11 mouse cellular contexts compared by ENCODE assay signal in genomic region chr10:3337330-3337901, GRCm38 (mm10). TPM values are rescaled to one million over a fixed set of nuclear protein-coding genes. Genes with fewer than 3 reads are reported as not detected.
A peak's percentile ranks its signal among the peaks of the same experiment; 100 is the strongest.
DNase-seq lines count a peak whose midpoint lies in the region; ATAC-seq and TF ChIP-seq lines count a peak whose summit lies in the region.
"Had no signal": no experiment of that assay in that cellular context is flagged by ENCODE, and none has a peak within 500 bp of the region (broad histone marks: within the 10 kb centered on the region; RNA-seq: fewer than 3 reads in every experiment).

No protein-coding gene starts in this region.

- no peaks in the 10 kb centered on the region for H3K79me2 ChIP-seq in heart, adult 2 months (replicated peaks; ENCODE audit: control insufficient read depth, insufficient read depth, low read length)

- TF ChIP-seq EP300 in heart, adult 2 months (IDR thresholded peaks at IDR 0.05; ENCODE audit: insufficient read depth, low read depth, low read length): 0 out of 2 replicates have a peak, but pooled peaks have one; percentile 60

- H3K4me2 ChIP-seq in limb, embryonic 13.5 days (replicated peaks): no peak overlapping the region
- H3K4me2 ChIP-seq in limb, embryonic 14.5 days (replicated peaks; ENCODE audit: low read depth, low read length, severe bottlenecking): no peak overlapping the region

- TF ChIP-seq CTCF in heart, adult 2 months (IDR thresholded peaks at IDR 0.05): no peak

- WGBS in limb, embryonic 13.5 days: 58% methylated on average over 2 of the region's 2 CpGs
- WGBS in limb, embryonic 10.5 days: 53% methylated on average over 2 of the region's 2 CpGs
- WGBS in heart, adult 2 months: 4% methylated on average over 2 of the region's 2 CpGs
- WGBS in limb, embryonic 14.5 days: 60% methylated on average over 2 of the region's 2 CpGs

- H3K9me3 ChIP-seq in limb, embryonic 13.5 days: no peaks in the 10 kb centered on the region
- H3K9me3 ChIP-seq in limb, embryonic 10.5 days (replicated peaks): no peaks in the 10 kb centered on the region
- no peaks in the 10 kb centered on the region for H3K9me3 ChIP-seq in limb, embryonic 14.5 days (ENCODE audit: control insufficient read depth, low read length)
- H3K9me3 ChIP-seq: megakaryocyte, embryonic 14.5 days had no signal

- ATAC-seq in limb, embryonic 13.5 days (ENCODE audit: low FRiP score, low read depth): peak; percentile 44
- peak; percentile 28; the same call in 1 of the 2 replicates for ATAC-seq in limb, embryonic 14.5 days (ENCODE audit: low FRiP score, low read depth)
- ATAC-seq in erythroblast, adult 5-6 weeks (replicated peaks; ENCODE audit: low FRiP score, poor library complexity, severe bottlenecking): no peak

- peaks cover 10% of the 10 kb centered on the region; the same call in 1 of the 2 replicates for H3K27me3 ChIP-seq in limb, embryonic 13.5 days
- H3K27me3 ChIP-seq in limb, embryonic 10.5 days (ENCODE audit: low read depth, poor library complexity, severe bottlenecking): peaks cover 35% of the 10 kb centered on the region
- H3K27me3 ChIP-seq in heart, adult 2 months (ENCODE audit: control insufficient read depth, insufficient read depth, low read length): no peaks in the 10 kb centered on the region
- H3K27me3 ChIP-seq in limb, embryonic 14.5 days (ENCODE audit: control insufficient read depth, insufficient read depth, low read length): no peaks in the 10 kb centered on the region
- H3K27me3 ChIP-seq: megakaryocyte, embryonic 14.5 days had no signal

- no peaks in the 10 kb centered on the region for H3K4me1 ChIP-seq in limb, embryonic 13.5 days
- 0 out of 2 replicates have a peak, but pooled peaks cover 6% of the 10 kb centered on the region for H3K4me1 ChIP-seq in limb, embryonic 10.5 days
- H3K4me1 ChIP-seq in heart, adult 2 months (ENCODE audit: control insufficient read depth, insufficient read depth, low read length): peaks cover 3% of the 10 kb centered on the region
- H3K4me1 ChIP-seq in limb, embryonic 14.5 days (ENCODE audit: control insufficient read depth, insufficient read depth, low read length): no peaks in the 10 kb centered on the region
- H3K4me1 ChIP-seq: megakaryocyte, embryonic 14.5 days had no signal

- H3K9ac ChIP-seq in limb, embryonic 13.5 days: no peak overlapping the region
- no peak overlapping the region for H3K9ac ChIP-seq in heart, adult 2 months (ENCODE audit: low read depth, low read length)
- H3K9ac ChIP-seq in limb, embryonic 14.5 days (ENCODE audit: low read depth, low read length, severe bottlenecking): no peak overlapping the region

- DNase-seq in limb, embryonic 10.5 days (ENCODE audit: low spot score): no peak
- DNase-seq in heart, adult 2 months: peak; percentile 31 to 68
- peak; percentile 54 for DNase-seq in limb, embryonic 14.5 days (ENCODE audit: low spot score)
- no peak for DNase-seq in retina, postnatal 1 day
- DNase-seq in kidney, postnatal 14 days: no peak
- DNase-seq: thymus, postnatal 4 days had no signal

- intact Hi-C loops in heart, adult 2 months (cut with DNase I): loop anchor here (1.0 kb wide), 2 partner anchors 59 to 78 kb away; no protein-coding TSS in a partner anchor

- H3K27ac ChIP-seq in limb, embryonic 13.5 days: no peak overlapping the region
- no peak overlapping the region for H3K27ac ChIP-seq in limb, embryonic 10.5 days
- H3K27ac ChIP-seq in heart, adult 2 months: peak overlapping the region; percentile 72
- no peak overlapping the region for H3K27ac ChIP-seq in limb, embryonic 14.5 days (replicated peaks; ENCODE audit: low read depth, low read length)
- H3K27ac ChIP-seq: left cerebral cortex, adult 2 months had no signal

- no peak for TF ChIP-seq POLR2A in heart, adult 2 months (IDR thresholded peaks at IDR 0.05; ENCODE audit: insufficient read depth, low read depth, low read length)
- TF ChIP-seq POLR2A in limb, embryonic 14.5 days (IDR thresholded peaks at IDR 0.05; ENCODE audit: borderline replicate concordance, extremely low read depth, insufficient read depth, insufficient read length): no peak

- no peaks in the 10 kb centered on the region for H3K36me3 ChIP-seq in limb, embryonic 13.5 days
- H3K36me3 ChIP-seq in limb, embryonic 10.5 days: no peaks in the 10 kb centered on the region
- H3K36me3 ChIP-seq in heart, adult 2 months (ENCODE audit: control insufficient read depth, insufficient read depth, low read length): peaks cover 4% of the 10 kb centered on the region
- no peaks in the 10 kb centered on the region for H3K36me3 ChIP-seq in limb, embryonic 14.5 days (ENCODE audit: control insufficient read depth, insufficient read depth, low read length)

- H3K4me3 ChIP-seq in limb, embryonic 13.5 days: no peak overlapping the region
- H3K4me3 ChIP-seq in limb, embryonic 10.5 days: no peak overlapping the region
- H3K4me3 ChIP-seq in heart, adult 2 months: no peak overlapping the region
- no peak overlapping the region for H3K4me3 ChIP-seq in limb, embryonic 14.5 days (replicated peaks; ENCODE audit: low read length)
- H3K4me3 ChIP-seq: left cerebral cortex, adult 2 months; megakaryocyte, embryonic 14.5 days had no signal

RNA-seq across cellular contexts. Expression of gene Ppp1r14c, which starts 28.4 kb away (rescaled TPM):
- polyA plus RNA-seq in limb, embryonic 13.5 days (2015; fragmentation: Nextera tagmentation; extraction: Ambion mirVana): 6.5 and 6.7 TPM in 2 replicates
- polyA plus RNA-seq in limb, embryonic 10.5 days (2016; fragmentation: Nextera tagmentation; extraction: Ambion mirVana): 1.2 and 1.5 TPM in 2 replicates
- total RNA-seq in heart, adult 2 months (2021): 100 to 1,000 TPM; 156 to 164 TPM
- 90.7 and 107 TPM in 2 replicates for polyA plus RNA-seq in heart, adult 2 months (2012; rRNA removed)
- 4.6 and 5.2 TPM in 2 replicates for polyA plus RNA-seq in limb, embryonic 14.5 days (2012; rRNA removed)
- 12.5 and 13.8 TPM in 2 replicates for polyA plus RNA-seq in limb, embryonic 14.5 days (2014; fragmentation: Nextera tagmentation; extraction: Ambion mirVana)
- not detected in 2 replicates for total RNA-seq in erythroblast, adult 5-6 weeks (2015; ENCODE audit: low replicate concordance)
- not detected in 2 replicates for total RNA-seq in erythroblast, adult 5-6 weeks (2017; ENCODE audit: low replicate concordance)
- polyA plus RNA-seq: spleen, adult 2 months had no signal

Comparison
In these comparisons a context has a peak if more than half of its experiments do, and no peak if none do; other contexts are left out.
1. DNase-seq: peak in heart, adult 2 months (2 of 2) and limb, embryonic 14.5 days (single experiment); none in limb, embryonic 10.5 days (single experiment), retina, postnatal 1 day (single experiment) and kidney, postnatal 14 days (single experiment).